Mouse (Mus musculus) hindbrain, embryonic 14.5 days (tissue): ENCODE data around the gene Lix1l. TPM values are rescaled to one million over a fixed set of nuclear protein-coding genes. Genes with fewer than 3 reads are reported as not detected.
"Not testable (repeated sequence)": the region's sequence is repeated elsewhere in the genome, so short reads cannot be mapped to it uniquely, and the experiment has no call there.

Experiments
- ATAC-seq: fragments of 200-750 bp; cut with Nextera tagmentation; 2 replicates; pipeline ENCODE4 v1.8.0; 2017; ENCODE audit warnings: moderate number of reproducible peaks, mild to moderate bottlenecking, moderate TSS enrichment, moderate library complexity; ENCODE audit not compliant: low FRiP score
- DNase-seq: peaks from one replicate; pipeline ENCODE4 v3.0.0-alpha.2; 2015; ENCODE audit warnings: low spot score
- H3K27ac ChIP-seq: fragments of 300-500 bp; sonication (generic); 2 replicates; pipeline ENCODE4 v1.5.1; 2014; ENCODE audit warnings: mild to moderate bottlenecking, moderate library complexity
- H3K27me3 ChIP-seq: fragments of 300-500 bp; sonication (generic); 2 replicates; pipeline ENCODE4 v1.6.1; 2014; ENCODE audit warnings: mild to moderate bottlenecking, low read length, mixed read lengths; ENCODE audit not compliant: control insufficient read depth, insufficient read depth
- H3K36me3 ChIP-seq: fragments of 300-500 bp; sonication (generic); replicated peaks from 2 replicates; pipeline ENCODE4 v1.6.1; 2014; ENCODE audit not compliant: control insufficient read depth, insufficient read depth
- H3K4me1 ChIP-seq: fragments of 300-500 bp; sonication (generic); replicated peaks from 2 replicates; pipeline ENCODE4 v1.6.1; 2014; ENCODE audit warnings: antibody characterized with exemption, low read length, mixed read lengths; ENCODE audit not compliant: control insufficient read depth, insufficient read depth
- H3K4me2 ChIP-seq: fragments of 300-500 bp; sonication (generic); replicated peaks from 2 replicates; pipeline ENCODE4 v1.6.1; 2014; ENCODE audit warnings: mild to moderate bottlenecking, moderate library complexity
- H3K4me3 ChIP-seq: fragments of 300-500 bp; sonication (generic); replicated peaks from 2 replicates; pipeline ENCODE4 v1.5.1; 2014; ENCODE audit warnings: mild to moderate bottlenecking, low read length
- H3K9ac ChIP-seq: fragments of 300-500 bp; sonication (generic); 2 replicates; pipeline ENCODE4 v1.6.1; 2014
- H3K9me3 ChIP-seq: fragments of 300-500 bp; sonication (generic); 2 replicates; pipeline ENCODE4 v1.6.1; 2016; ENCODE audit warnings: low read length; ENCODE audit not compliant: control insufficient read depth
- WGBS: fragments of 180-500 bp; shearing (Covaris S2); extraction: QIAGEN DNeasy Blood & Tissue Kit; methylation state at CpG from one replicate; pipeline ENCODE4 v1.1.7; 2014; 5-methylcytosine and 5-hydroxymethylcytosine counted together
- polyA plus RNA-seq: library from polyadenylated mRNA; unstranded; fragments of >200 nt; fragmentation: Nextera tagmentation; extraction: Ambion mirVana; gene quantifications from 2 replicates; pipeline ENCODE4 v1.2.1, GENCODE M21; 2014

Gene Lix1l
- polyA plus RNA-seq, 1 experiment from 2014 or later = 6.1 TPM

DNA sequence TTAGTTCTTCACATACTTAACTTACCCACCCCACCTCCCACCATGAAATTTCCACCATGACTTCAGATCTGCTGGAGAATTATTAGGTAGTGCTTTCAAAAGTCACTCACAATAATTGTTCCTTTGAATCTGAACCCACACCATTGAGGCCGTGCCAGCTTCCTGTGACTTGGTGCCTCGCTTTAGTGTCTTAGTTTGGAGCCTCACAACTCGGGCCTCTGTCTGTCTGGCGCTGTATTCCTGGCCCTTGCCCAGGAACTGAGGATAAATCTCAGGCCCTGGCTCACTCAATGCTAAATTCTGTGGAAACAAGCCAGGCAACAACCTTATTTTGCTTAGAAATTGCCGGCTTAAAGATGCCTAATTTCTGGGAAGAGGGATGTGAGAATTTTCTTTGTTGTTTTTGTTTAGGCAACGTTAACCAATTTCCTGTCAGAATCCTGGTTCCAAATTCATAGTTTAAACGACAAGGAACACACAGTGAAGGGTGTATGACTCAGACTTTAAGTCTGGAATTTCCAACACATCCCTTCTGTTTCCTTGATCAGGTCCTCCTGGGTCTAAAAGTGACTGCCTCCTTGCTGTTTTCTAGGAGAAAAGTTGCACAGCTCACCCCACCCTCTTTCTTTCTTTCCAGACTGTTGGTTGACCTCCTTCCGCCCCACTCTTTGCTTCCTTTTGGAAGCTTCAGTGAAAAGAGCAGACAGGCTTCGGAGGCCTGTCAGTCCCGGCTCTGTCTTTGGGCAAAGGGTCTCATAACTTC, 1.2 kb downstream of the Lix1l start:
- H3K4me2 ChIP-seq = peak overlapping the region; percentile 61
- H3K27me3 ChIP-seq = no peaks in the 10 kb centered on the region
- peak overlapping the region; percentile 91 for H3K27ac ChIP-seq
- 10% methylated on average over 10 of the region's 10 CpGs for WGBS
- no peaks in the 10 kb centered on the region for H3K36me3 ChIP-seq
- peaks cover 51% of the 10 kb centered on the region for H3K4me1 ChIP-seq
- H3K4me3 ChIP-seq = peak overlapping the region; percentile 76
- DNase-seq (peak; percentile 46), ATAC-seq (no peak)
- no peaks in the 10 kb centered on the region for H3K9me3 ChIP-seq
- peak overlapping the region; percentile 81 for H3K9ac ChIP-seq

DNA sequence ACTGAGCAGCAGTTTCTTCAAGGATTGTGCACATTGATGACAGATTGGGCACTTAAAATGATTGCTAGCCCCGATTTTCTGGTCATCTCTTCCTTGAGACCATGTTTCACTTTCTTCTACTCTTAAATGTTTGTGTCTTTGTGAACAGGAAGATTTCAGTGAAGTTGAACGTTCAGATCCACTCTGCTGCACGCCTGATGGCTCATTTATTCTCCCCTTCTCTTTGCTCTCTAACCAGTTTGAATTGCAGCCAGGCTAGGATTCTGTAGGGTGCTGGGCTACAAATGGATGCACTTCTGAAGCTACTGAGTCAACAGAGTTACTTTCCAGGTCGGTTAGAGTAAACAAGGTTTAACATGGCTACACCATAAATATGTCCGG, 1.7 kb downstream of the Lix1l start:
- Histone ChIP-seq H3K4me3 (peak overlapping the region; percentile 76), H3K27ac (peak overlapping the region; percentile 91), H3K9me3 (no peaks in the 10 kb centered on the region), H3K27me3 (no peaks in the 10 kb centered on the region), H3K4me1 (peaks cover 47% of the 10 kb centered on the region), H3K36me3 (no peaks in the 10 kb centered on the region), H3K4me2 (peak overlapping the region; percentile 61), H3K9ac (peak overlapping the region; percentile 81)
- WGBS = 21% methylated on average over 5 of the region's 5 CpGs
- ATAC-seq (no peak), DNase-seq (no peak)

DNA sequence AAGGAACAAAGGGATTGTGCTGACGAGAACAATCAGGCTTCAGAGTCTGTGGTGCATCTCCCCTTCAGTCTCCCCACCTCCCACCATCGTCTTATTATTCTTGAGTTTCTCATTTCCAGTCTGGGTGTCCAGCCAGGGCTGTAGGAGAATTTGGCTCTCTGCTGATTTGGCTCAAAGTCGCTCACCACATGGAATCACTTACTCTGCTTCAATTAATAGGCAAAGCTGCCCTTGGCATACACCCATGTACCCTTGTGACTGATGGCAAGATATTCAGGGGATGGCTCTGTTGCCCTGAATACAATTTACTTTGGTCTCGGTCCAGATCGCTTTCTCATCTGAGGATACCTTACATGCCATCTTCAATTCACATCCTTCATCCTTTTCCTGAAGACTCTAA, 2.4 kb downstream of the Lix1l start:
- H3K4me1 ChIP-seq = peaks cover 47% of the 10 kb centered on the region
- H3K9me3 ChIP-seq = no peaks in the 10 kb centered on the region

DNA sequence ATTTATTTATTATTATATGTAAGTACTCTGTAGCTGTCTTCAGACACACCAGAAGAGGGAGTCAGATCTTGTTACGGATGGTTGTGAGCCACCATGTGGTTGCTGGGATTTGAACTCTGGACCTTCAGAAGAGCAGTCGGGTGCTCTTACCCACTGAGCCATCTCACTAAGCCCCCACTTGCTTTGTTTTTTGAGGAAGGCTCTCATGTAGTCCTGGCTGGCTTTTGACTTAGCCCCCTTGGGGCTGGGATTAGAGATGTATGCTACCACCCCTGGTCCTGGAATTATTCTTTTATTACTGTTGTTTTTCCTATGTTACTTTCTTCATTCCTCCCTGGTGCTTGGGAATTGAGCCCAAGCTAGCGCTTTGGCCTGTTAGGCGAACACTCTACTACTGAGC, 5.1 kb downstream of the Lix1l start:
- ATAC-seq, H3K9me3 ChIP-seq, H3K9ac ChIP-seq, H3K27ac ChIP-seq, H3K27me3 ChIP-seq, H3K4me2 ChIP-seq, DNase-seq, H3K4me3 ChIP-seq, H3K36me3 ChIP-seq: not testable (repeated sequence)
- peaks cover 33% of the 10 kb centered on the region for H3K4me1 ChIP-seq
- 90% methylated on average over 3 of the region's 4 CpGs for WGBS

More for the DNA sequence above, 2.4 kb downstream of the Lix1l start:
- peak overlapping the region; percentile 61 for H3K4me2 ChIP-seq
- H3K36me3 ChIP-seq = no peaks in the 10 kb centered on the region
- H3K4me3 ChIP-seq = peak overlapping the region; percentile 76
- 31% methylated on average over 5 of the region's 5 CpGs for WGBS
- peak overlapping the region; percentile 81 for H3K9ac ChIP-seq
- DNase-seq (peak; percentile 59), ATAC-seq (no peak)
- no peaks in the 10 kb centered on the region for H3K27me3 ChIP-seq
- H3K27ac ChIP-seq = peak overlapping the region; percentile 91

DNA sequence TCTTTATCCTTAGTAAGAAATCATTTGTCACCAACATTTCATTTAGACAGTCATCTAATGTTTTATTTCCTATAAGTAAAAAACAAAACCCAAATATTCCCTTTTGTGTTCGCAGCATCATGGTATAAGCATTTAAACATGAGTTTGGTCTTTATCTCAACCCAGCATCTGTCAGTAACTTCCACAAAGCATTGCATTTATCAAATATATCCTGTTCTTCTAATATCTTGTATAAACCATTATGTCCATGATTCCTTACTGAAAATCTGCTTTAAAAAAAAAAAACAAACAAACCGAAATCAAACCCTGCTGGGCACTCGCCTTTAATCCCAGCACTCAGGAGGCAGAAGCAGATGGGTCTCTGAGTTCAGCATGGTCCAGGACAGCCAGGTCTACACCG, 5.7 kb downstream of the Lix1l start:
- WGBS = 92% methylated on average over 4 of the region's 4 CpGs
- Histone ChIP-seq H3K27me3 (no peaks in the 10 kb centered on the region), H3K27ac (no peak overlapping the region), H3K4me3 (no peak overlapping the region), H3K9me3 (no peaks in the 10 kb centered on the region), H3K9ac (no peak overlapping the region), H3K4me2 (no peak overlapping the region), H3K36me3 (0 out of 2 replicates have a peak, but pooled peaks cover 6% of the 10 kb centered on the region), H3K4me1 (peaks cover 33% of the 10 kb centered on the region)
- ATAC-seq (no peak), DNase-seq (no peak)

DNA sequence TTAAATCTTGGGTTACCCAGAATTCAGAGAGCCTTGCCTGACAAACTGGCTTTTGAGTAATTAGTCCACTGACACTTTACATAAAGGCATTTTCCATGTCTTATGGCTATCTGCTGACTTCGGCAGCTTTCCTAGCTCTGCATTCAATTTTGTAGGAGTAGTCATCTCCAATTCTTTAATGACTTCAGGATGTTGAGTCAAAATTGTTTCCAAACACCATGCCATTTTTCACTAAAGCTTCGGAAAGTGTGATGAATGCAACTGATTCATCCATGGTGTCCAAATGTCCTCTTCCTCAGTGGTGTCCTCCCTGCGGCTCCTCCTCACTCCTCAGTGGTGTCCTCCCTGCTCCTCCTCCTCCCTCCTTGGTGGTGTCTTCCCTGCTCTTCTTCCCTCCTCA, 17.0 kb downstream of the Lix1l start:
- H3K36me3 ChIP-seq = peaks cover 80% of the 10 kb centered on the region

DNA sequence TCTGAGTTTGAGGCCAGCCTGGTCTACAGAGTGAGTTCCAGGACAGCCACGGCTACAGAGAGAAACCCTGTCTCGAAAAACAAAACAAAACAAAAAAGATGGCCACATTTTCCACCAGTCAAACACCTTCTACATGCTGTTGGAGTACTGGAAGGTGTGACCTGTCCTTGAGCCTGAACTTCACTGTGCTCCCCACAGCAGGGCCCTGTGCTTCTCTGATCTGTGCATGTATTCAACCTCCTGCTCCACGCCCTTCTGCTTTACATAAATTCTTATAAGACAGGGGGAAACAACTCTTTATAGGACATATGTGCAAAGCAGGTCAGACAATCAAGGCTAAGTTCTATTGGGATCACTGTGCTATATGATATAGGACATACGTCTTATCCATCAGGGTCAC, 22.3 kb downstream of the Lix1l start:
- WGBS = 94% methylated on average over 4 of the region's 4 CpGs
- no peaks in the 10 kb centered on the region for H3K4me1 ChIP-seq
- no peak for DNase-seq

More for the DNA sequence above, 17.0 kb downstream of the Lix1l start:
- no peaks in the 10 kb centered on the region for H3K9me3 ChIP-seq
- no peak for ATAC-seq
- H3K4me1 ChIP-seq = no peaks in the 10 kb centered on the region
- 91% methylated on average over 3 of the region's 3 CpGs for WGBS
- H3K4me2 ChIP-seq = no peak overlapping the region
- H3K4me3 ChIP-seq = no peak overlapping the region
- no peak overlapping the region for H3K27ac ChIP-seq
- no peak for DNase-seq
- H3K27me3 ChIP-seq = no peaks in the 10 kb centered on the region
- H3K9ac ChIP-seq = no peak overlapping the region

DNA sequence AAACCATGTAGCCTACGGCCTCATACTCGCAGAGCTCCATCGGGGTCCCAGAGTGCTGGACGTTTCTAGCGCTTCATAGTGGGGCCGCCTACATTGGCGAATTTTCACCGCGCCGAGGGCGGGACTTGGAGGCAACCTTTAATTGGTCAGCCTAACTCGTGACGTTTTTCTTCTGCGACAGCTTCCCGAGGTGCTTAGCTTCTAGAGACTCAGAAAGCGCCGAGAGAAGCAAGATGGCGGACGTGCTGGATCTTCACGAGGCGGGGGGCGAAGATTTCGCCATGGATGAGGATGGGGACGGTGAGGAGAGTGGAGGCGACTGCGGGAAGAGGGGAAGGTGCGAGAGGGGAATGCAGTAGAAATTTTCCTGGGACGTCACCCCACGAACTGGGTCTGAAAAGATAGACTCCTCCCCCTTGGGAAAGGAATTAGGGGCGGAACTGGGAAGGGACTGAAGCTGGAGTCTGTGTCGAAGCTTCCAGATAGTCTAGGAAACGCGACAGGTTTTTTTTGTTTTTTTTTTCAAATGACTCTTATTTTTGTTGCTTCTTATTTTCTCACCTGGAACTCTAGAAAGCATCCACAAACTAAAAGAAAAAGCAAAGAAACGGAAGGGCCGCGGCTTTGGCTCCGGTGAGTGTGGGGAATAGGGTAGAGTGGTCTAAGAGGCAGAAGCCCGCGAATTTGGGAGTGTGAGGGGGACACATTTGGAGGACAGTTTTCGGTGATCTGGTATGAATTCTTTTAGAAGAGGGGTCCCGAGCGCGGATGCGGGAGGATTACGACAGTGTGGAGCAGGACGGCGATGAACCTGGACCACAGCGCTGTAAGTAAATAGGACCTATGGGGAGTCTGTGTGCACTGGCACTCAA, 29.0 kb downstream of the Lix1l start, which contains the start of gene Rbm8a:
Rbm8a (plus strand) TSS at position 205 of the 872 bp plus-strand sequence.
- Histone ChIP-seq H3K36me3 (peaks cover 52% of the 10 kb centered on the region), H3K9ac (peak within 1 kb of the TSS; percentile 73), H3K4me1 (peaks cover 15% of the 10 kb centered on the region), H3K4me2 (peak within 1 kb of the TSS; percentile 87), H3K9me3 (no peaks in the 10 kb centered on the region), H3K4me3 (peak within 1 kb of the TSS; percentile 56), H3K27ac (peak within 1 kb of the TSS; percentile 69), H3K27me3 (no peaks in the 10 kb centered on the region)
- 1% methylated on average over 48 of the region's 48 CpGs for WGBS
- DNase-seq (peak; percentile 100), ATAC-seq (peak; percentile 95)

More for the DNA sequence above, 22.3 kb downstream of the Lix1l start:
- Histone ChIP-seq H3K27ac (no peak overlapping the region), H3K27me3 (no peaks in the 10 kb centered on the region), H3K9me3 (no peaks in the 10 kb centered on the region), H3K36me3 (peaks cover 80% of the 10 kb centered on the region), H3K9ac (no peak overlapping the region), H3K4me3 (no peak overlapping the region), H3K4me2 (no peak overlapping the region)
- no peak for ATAC-seq

DNA sequence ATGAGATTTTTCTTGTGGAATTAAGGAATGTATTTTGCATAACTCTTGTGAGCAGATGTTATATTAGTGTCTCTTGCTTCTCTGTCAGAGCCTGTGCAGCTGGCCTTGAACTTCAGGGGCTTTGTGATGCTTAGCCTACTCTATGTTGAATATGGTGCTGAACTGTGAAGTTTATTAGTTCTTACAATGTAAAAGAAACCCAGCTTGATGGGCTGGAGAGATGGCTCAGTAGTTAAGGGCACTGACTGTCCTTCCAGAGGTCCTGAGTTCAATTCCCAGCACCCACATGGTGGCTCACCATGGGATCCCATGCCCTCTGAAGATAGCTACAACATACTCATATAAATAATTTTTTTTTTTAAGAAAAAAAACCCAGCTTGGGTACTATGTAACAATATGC, 31.1 kb downstream of the Lix1l start:
- no peaks in the 10 kb centered on the region for H3K9me3 ChIP-seq
- H3K4me2 ChIP-seq = no peak overlapping the region
- H3K27me3 ChIP-seq = no peaks in the 10 kb centered on the region
- no peak for DNase-seq
- no peak overlapping the region for H3K27ac ChIP-seq
- peaks cover 24% of the 10 kb centered on the region for H3K4me1 ChIP-seq
- no peak overlapping the region for H3K4me3 ChIP-seq
- no peak for ATAC-seq
- peaks cover 38% of the 10 kb centered on the region for H3K36me3 ChIP-seq
- H3K9ac ChIP-seq = no peak overlapping the region
